Mouse (Mus musculus) spleen, adult 2 months (tissue): ENCODE measurements around the gene I830077J02Rik. TPM values are rescaled to one million over a fixed set of nuclear protein-coding genes. Genes with fewer than 3 reads are reported as not detected.

Experiments
- DNase-seq, 2 experiments: peaks; one replicate each; pipeline versions ENCODE4 v3.0.0 to v3.0.0-alpha.2; 2012 to 2021; ENCODE audit warnings: low spot score in 2 of 2, low read depth in 1 of 2
- H3K27ac ChIP-seq: fragments of 200-500 bp; 2 replicates; pipeline ENCODE4 v1.5.1; 2012; ENCODE audit warnings: low read length, inconsistent platforms; ENCODE audit not compliant: insufficient read depth
- H3K27me3 ChIP-seq: fragments of 200-500 bp; 2 replicates; pipeline ENCODE4 v1.6.1; 2012; ENCODE audit warnings: mild to moderate bottlenecking, moderate library complexity, low read length, inconsistent platforms; ENCODE audit not compliant: control insufficient read depth, insufficient read depth
- H3K36me3 ChIP-seq: fragments of 200-500 bp; 2 replicates; pipeline ENCODE4 v1.6.1; 2012; ENCODE audit warnings: mild to moderate bottlenecking, low read length, inconsistent platforms; ENCODE audit not compliant: control insufficient read depth, insufficient read depth
- H3K4me1 ChIP-seq: fragments of 200-500 bp; 2 replicates; pipeline ENCODE4 v1.6.1; 2011; ENCODE audit warnings: inconsistent platforms; ENCODE audit not compliant: control insufficient read depth, insufficient read depth, insufficient read length
- H3K4me3 ChIP-seq: fragments of 200-500 bp; 2 replicates; pipeline ENCODE4 v1.5.1; 2011; ENCODE audit warnings: mild to moderate bottlenecking, inconsistent platforms; ENCODE audit not compliant: insufficient read depth, insufficient read length; ENCODE audit errors: extremely low read depth
- CTCF ChIP-seq: fragments of 200-500 bp; IDR thresholded peaks from 2 replicates; pipeline ENCODE4 v1.5.1; 2011; ENCODE audit warnings: mild to moderate bottlenecking, inconsistent platforms; ENCODE audit not compliant: insufficient read depth, insufficient read length, insufficient replicate concordance; ENCODE audit errors: extremely low read depth
- POLR2A ChIP-seq: fragments of 200-500 bp; IDR thresholded peaks from 2 replicates; pipeline ENCODE4 v1.6.1; 2011; ENCODE audit warnings: low read depth, low read length, inconsistent platforms
- WGBS: fragments of 180-500 bp; shearing (Covaris S2); methylation state at CpG from one replicate; pipeline ENCODE4 v1.1.7; 2018; 5-methylcytosine and 5-hydroxymethylcytosine counted together
- polyA plus RNA-seq: library from polyadenylated mRNA; depleted of rRNA; stranded (reverse); fragments of >200 nt; gene quantifications from 2 replicates; pipeline ENCODE4 v1.2.3, GENCODE M21; 2012; rRNA removed

I830077J02Rik gene
- polyA plus RNA-seq = 17.9 and 18.8 TPM in 2 replicates

DNA sequence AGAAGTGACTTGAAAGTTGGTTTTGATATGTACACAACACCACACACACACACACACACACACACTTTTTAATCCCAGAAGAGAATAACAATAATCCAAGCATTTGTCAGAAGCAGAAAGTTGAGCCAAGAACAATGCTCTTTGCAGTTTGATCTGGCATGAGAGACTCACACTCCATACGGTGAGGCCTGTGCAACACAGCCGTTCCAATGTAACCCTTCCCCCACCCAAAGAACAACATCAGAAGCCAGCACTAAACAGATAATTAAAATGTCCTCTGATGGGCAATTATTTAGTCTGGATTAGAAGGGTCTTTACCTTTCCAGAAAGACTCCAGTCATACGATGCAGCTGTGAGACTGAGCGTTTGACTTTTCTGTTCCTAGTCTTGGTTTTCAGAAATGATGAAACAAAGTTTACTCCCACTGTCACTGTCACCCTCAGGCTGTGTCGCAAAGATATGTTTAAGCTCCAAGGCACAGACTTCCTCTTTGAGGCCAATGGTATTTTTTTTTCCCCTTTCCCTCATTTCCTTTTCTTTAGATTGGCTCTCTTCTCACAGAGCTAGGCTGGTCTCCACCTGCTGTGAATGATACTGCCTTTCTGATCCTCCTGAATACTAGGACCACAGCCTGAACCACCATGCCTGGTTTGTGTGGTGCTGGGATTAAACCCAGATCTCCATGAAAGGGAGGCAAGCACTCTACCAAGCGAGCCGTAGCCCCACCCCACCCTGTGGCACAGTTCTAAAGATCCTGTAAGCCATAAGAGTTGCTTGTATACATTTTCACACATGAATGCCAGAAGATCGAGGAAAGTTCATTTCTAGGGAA is at the start of gene I830077J02Rik:
I830077J02Rik (minus strand) TSS at position 425 of the 832 bp plus-strand sequence.
- no peak for TF ChIP-seq CTCF
- TF ChIP-seq POLR2A = no peak
- H3K36me3 ChIP-seq = no peaks in the 10 kb centered on the region
- no peaks in the 10 kb centered on the region for H3K27me3 ChIP-seq
- peaks cover 11% of the 10 kb centered on the region; the same call in 1 of the 2 replicates for H3K4me1 ChIP-seq
- DNase-seq = no peak
- peak within 1 kb of the TSS; percentile 47 for H3K27ac ChIP-seq
- H3K4me3 ChIP-seq = peak within 1 kb of the TSS; percentile 36
- 26% methylated on average over 8 of the region's 8 CpGs for WGBS

- no peak for TF ChIP-seq POLR2A
- no peak for TF ChIP-seq CTCF
- Histone ChIP-seq H3K4me3 (no peak overlapping the region), H3K27ac (no peak overlapping the region), H3K27me3 (no peaks in the 10 kb centered on the region), H3K4me1 (no peaks in the 10 kb centered on the region), H3K36me3 (peaks cover 4% of the 10 kb centered on the region; the same call in 1 of the 2 replicates)
- WGBS = 74% methylated on average over 2 of the region's 2 CpGs
- DNase-seq = no peak
These were observed 41.7 kb upstream of the I830077J02Rik start for GRCm38 (mm10) chr3:105974174-105974573.

- no peaks in the 10 kb centered on the region for H3K4me1 ChIP-seq
- H3K27ac ChIP-seq = no peak within 1 kb of the TSS
- peaks cover 5% of the 10 kb centered on the region; the same call in 1 of the 2 replicates for H3K36me3 ChIP-seq
- TF ChIP-seq POLR2A = no peak
- no peak for TF ChIP-seq CTCF
- WGBS = 84% methylated on average over 3 of the region's 3 CpGs
- no peak for DNase-seq
- no peak within 1 kb of the TSS for H3K4me3 ChIP-seq
- H3K27me3 ChIP-seq = no peaks in the 10 kb centered on the region
These were observed 40.9 kb upstream of the I830077J02Rik start, which contains the start of gene Ovgp1 for GRCm38 (mm10) chr3:105973411-105973810. TSS of gene Ovgp1 (plus strand) at chr3:105973711.

DNA sequence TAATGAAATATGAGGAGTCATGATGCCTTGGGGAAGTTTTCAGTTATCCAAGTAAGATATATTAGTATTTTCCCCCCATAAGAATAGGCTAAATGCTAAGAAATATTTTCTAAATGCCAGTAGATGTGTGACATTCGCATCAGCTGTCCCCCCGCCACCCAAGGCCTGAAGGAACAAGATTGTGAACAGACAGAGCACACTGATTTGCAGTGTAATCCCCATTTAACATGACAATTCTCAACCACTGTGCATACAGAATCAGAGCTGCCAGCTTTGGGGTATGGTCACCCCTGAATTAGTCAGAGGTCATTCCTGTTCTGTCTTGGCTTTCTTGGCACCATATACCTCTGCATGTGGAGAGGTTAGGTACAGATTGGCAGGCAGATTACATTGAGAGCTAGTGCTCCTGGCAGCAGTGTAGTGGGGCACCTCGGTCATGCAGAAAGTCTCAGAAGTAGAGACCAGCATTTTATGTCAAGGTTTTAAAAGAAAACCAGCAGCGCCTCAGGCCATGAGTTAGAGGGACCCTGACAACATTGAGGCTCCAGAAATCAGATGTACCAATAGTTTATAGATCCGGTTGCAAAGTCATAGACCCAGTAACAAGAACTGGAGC is 39.5 kb upstream of the I830077J02Rik start:
- no peaks in the 10 kb centered on the region for H3K27me3 ChIP-seq
- no peak overlapping the region for H3K27ac ChIP-seq
- peaks cover 13% of the 10 kb centered on the region for H3K36me3 ChIP-seq
- no peak overlapping the region for H3K4me3 ChIP-seq
- H3K4me1 ChIP-seq = no peaks in the 10 kb centered on the region
- TF ChIP-seq POLR2A (no peak), CTCF (no peak)
- no peak for DNase-seq
- WGBS = 86% methylated on average over 5 of the region's 5 CpGs

GRCm38 (mm10) chr3:105960700-105961099 is 28.2 kb upstream of the I830077J02Rik start:
- TF ChIP-seq CTCF (no peak), POLR2A (no peak)
- H3K27me3 ChIP-seq = no peaks in the 10 kb centered on the region
- H3K4me1 ChIP-seq = peaks cover 4% of the 10 kb centered on the region; the same call in 1 of the 2 replicates
- peaks cover 23% of the 10 kb centered on the region for H3K36me3 ChIP-seq
- H3K27ac ChIP-seq = no peak overlapping the region
- WGBS = 94% methylated on average over 2 of the region's 2 CpGs
- peak in 1 of 2 experiments; percentile 11 for DNase-seq
- no peak overlapping the region for H3K4me3 ChIP-seq

DNA sequence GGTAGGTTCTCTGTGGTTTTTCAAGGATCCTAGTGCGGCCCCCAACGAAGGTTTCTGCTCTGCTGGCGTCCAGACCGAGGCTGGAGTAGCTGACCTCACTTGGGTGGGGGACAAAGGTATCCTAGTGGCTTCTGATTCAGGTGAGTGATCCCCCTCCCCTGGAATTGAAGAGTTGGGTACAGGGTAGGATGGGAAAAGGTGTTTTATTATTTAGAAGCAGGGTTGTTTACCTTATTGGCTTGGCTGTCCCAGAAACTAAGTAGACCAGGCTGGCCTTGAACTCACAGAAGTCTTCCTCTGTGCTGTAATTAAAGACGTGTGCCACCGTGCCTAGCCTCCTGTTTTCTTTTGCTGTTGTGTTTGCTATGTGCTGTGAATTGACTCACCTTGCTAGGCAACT is 27.5 kb upstream of the I830077J02Rik start, which contains the start of gene Atp5f1:
Atp5f1 (minus strand) TSS at position 101 of the 400 bp plus-strand sequence.
- 14% methylated on average over 6 of the region's 6 CpGs for WGBS
- Histone ChIP-seq H3K27me3 (no peaks in the 10 kb centered on the region), H3K36me3 (peaks cover 18% of the 10 kb centered on the region), H3K27ac (peak within 1 kb of the TSS; percentile 92), H3K4me1 (peaks cover 4% of the 10 kb centered on the region; the same call in 1 of the 2 replicates), H3K4me3 (peak within 1 kb of the TSS; percentile 82)
- TF ChIP-seq CTCF (no peak), POLR2A (no peak)
- no peak for DNase-seq
